Mouse (Mus musculus) CH12.LX (cell line): ENCODE data around the gene Cnn2. TPM values are rescaled to one million over a fixed set of nuclear protein-coding genes. Genes with fewer than 3 reads are reported as not detected.

Source experiments
- DNase-seq: peaks from one replicate; pipeline ENCODE4 v3.0.0-alpha.2; 2013; ENCODE audit errors: extremely low read depth
- H3K27ac ChIP-seq: 2 replicates; pipeline ENCODE4 v1.5.1; 2012; ENCODE audit warnings: low read depth, mild to moderate bottlenecking, control low read depth, moderate library complexity; ENCODE audit not compliant: insufficient read depth
- H3K27me3 ChIP-seq: replicated peaks from 2 replicates; pipeline ENCODE3; 2012; ENCODE audit warnings: inconsistent platforms
- H3K36me3 ChIP-seq, 2 experiments: replicated peaks in 1 of 2; 2 replicates each; pipeline versions ENCODE3 to v1.6.1; 2012; ENCODE audit warnings: inconsistent platforms in 1 of 2, low read length in 1 of 2, mild to moderate bottlenecking in 1 of 2, mixed read lengths in 1 of 2, moderate library complexity in 1 of 2; ENCODE audit not compliant: control insufficient read depth in 1 of 2, insufficient read depth in 1 of 2
- H3K4me1 ChIP-seq, 2 experiments: 2 replicates each; pipeline ENCODE4 v1.6.1; 2012; ENCODE audit warnings: inconsistent platforms in 1 of 2, moderate library complexity in 1 of 2; ENCODE audit not compliant: insufficient read depth in 2 of 2, control insufficient read depth in 1 of 2
- H3K4me2 ChIP-seq: 2 replicates; pipeline ENCODE4 v1.6.1; 2012; ENCODE audit warnings: low read depth, mild to moderate bottlenecking, control low read depth; ENCODE audit not compliant: poor library complexity, insufficient read depth, severe bottlenecking
- H3K4me3 ChIP-seq, 3 experiments: fragments of 150-350 bp in 1 of 3; sonication (generic) in 1 of 3; replicated peaks in 1 of 3; 2 replicates each; pipeline versions ENCODE3 to v1.5.1; 2011 to 2012; ENCODE audit warnings: low read depth in 2 of 3, low read length in 2 of 3, mild to moderate bottlenecking in 2 of 3, moderate library complexity in 2 of 3, control low read depth in 1 of 3, improper control_type of control experiment in 1 of 3, inconsistent platforms in 1 of 3, mixed read lengths in 1 of 3; ENCODE audit not compliant: poor library complexity in 1 of 3
- H3K79me2 ChIP-seq: replicated peaks from 2 replicates; pipeline ENCODE4 v1.6.1; 2012; ENCODE audit warnings: mild to moderate bottlenecking, moderate library complexity; ENCODE audit not compliant: control insufficient read depth, poor library complexity, insufficient read depth, severe bottlenecking; ENCODE audit errors: extremely low read depth
- H3K9ac ChIP-seq: 2 replicates; pipeline ENCODE4 v1.6.1; 2012; ENCODE audit warnings: low read depth, mild to moderate bottlenecking, control low read depth, moderate library complexity; ENCODE audit not compliant: insufficient read depth
- H3K9me3 ChIP-seq: replicated peaks from 2 replicates; pipeline ENCODE3; 2012; ENCODE audit warnings: low read length, inconsistent platforms, mixed read lengths
- BHLHE40 ChIP-seq: IDR thresholded peaks from 2 replicates; pipeline ENCODE4 v1.6.1; 2011; ENCODE audit warnings: mild to moderate bottlenecking, low read depth, low read length, improper control_type of control experiment
- CHD1 ChIP-seq: IDR thresholded peaks from 2 replicates; pipeline ENCODE4 v1.6.1; 2012; ENCODE audit warnings: low read depth, low read length, improper control_type of control experiment, inconsistent platforms
- CHD2 ChIP-seq: IDR thresholded peaks from 2 replicates; pipeline ENCODE4 v1.6.1; 2011; ENCODE audit warnings: low read length, improper control_type of control experiment
- CTCF ChIP-seq, 2 experiments: IDR thresholded peaks in 1 of 2; conservative IDR thresholded peaks in 1 of 2; 2 replicates each; pipeline ENCODE4 v1.5.1; 2011 to 2012; ENCODE audit warnings: low read depth in 2 of 2, low read length in 2 of 2, improper control_type of control experiment in 1 of 2, inconsistent platforms in 1 of 2, mild to moderate bottlenecking in 1 of 2, moderate library complexity in 1 of 2
- E2F4 ChIP-seq: IDR thresholded peaks from 2 replicates; pipeline ENCODE4 v1.6.1; 2011; ENCODE audit warnings: low read depth, low read length, improper control_type of control experiment; ENCODE audit not compliant: insufficient replicate concordance
- ELF1 ChIP-seq: IDR thresholded peaks from 2 replicates; pipeline ENCODE4 v1.6.1; 2014; ENCODE audit warnings: low read depth, mild to moderate bottlenecking, inconsistent platforms, low read length, improper control_type of control experiment
- EP300 ChIP-seq: IDR thresholded peaks from 2 replicates; pipeline ENCODE4 v1.6.1; 2011; ENCODE audit warnings: low read length, improper control_type of control experiment
- ETS1 ChIP-seq: conservative IDR thresholded peaks from 2 replicates; pipeline ENCODE4 v1.6.1; 2012; ENCODE audit warnings: low read depth, mild to moderate bottlenecking, inconsistent platforms, low read length, improper control_type of control experiment, moderate library complexity
- GABPA ChIP-seq: IDR thresholded peaks from 2 replicates; pipeline ENCODE4 v1.6.1; 2012; ENCODE audit warnings: low read depth, low read length, improper control_type of control experiment, inconsistent platforms; ENCODE audit not compliant: insufficient replicate concordance
- HCFC1 ChIP-seq: IDR thresholded peaks from 2 replicates; pipeline ENCODE4 v1.6.1; 2012; ENCODE audit warnings: low read depth, mild to moderate bottlenecking, inconsistent platforms, low read length, improper control_type of control experiment
- JUN ChIP-seq: IDR thresholded peaks from 2 replicates; pipeline ENCODE4 v1.6.1; 2011; ENCODE audit warnings: low read depth, mild to moderate bottlenecking, low read length, improper control_type of control experiment, moderate library complexity; ENCODE audit not compliant: insufficient read depth
- JUND ChIP-seq: conservative IDR thresholded peaks from 2 replicates; pipeline ENCODE4 v1.6.1; 2011; ENCODE audit warnings: low read depth, low read length, improper control_type of control experiment
- KAT2A ChIP-seq: IDR thresholded peaks from 2 replicates; pipeline ENCODE4 v1.6.1; 2012; ENCODE audit warnings: low read length, improper control_type of control experiment, inconsistent platforms; ENCODE audit not compliant: insufficient replicate concordance
- MAX ChIP-seq: IDR thresholded peaks from 2 replicates; pipeline ENCODE4 v1.6.1; 2011; ENCODE audit warnings: low read length, improper control_type of control experiment
- MAZ ChIP-seq: IDR thresholded peaks from 2 replicates; pipeline ENCODE4 v1.6.1; 2012; ENCODE audit warnings: low read depth, mild to moderate bottlenecking, inconsistent platforms, low read length, improper control_type of control experiment, moderate library complexity
- MXI1 ChIP-seq: IDR thresholded peaks from 2 replicates; pipeline ENCODE4 v1.6.1; 2011; ENCODE audit warnings: mild to moderate bottlenecking, low read depth, low read length, improper control_type of control experiment
- MYC ChIP-seq: IDR thresholded peaks from 2 replicates; pipeline ENCODE4 v1.6.1; 2011; ENCODE audit warnings: low read depth, mild to moderate bottlenecking, improper control_type of control experiment, low read length
- NELFE ChIP-seq: IDR thresholded peaks from 2 replicates; pipeline ENCODE4 v1.6.1; 2011; ENCODE audit warnings: low read depth, low read length, improper control_type of control experiment
- NRF1 ChIP-seq: IDR thresholded peaks from 2 replicates; pipeline ENCODE4 v1.6.1; 2014; ENCODE audit warnings: low read depth, mild to moderate bottlenecking, inconsistent platforms, low read length, improper control_type of control experiment, moderate library complexity
- PAX5 ChIP-seq: IDR thresholded peaks from 2 replicates; pipeline ENCODE4 v1.6.1; 2012; ENCODE audit warnings: low read length, inconsistent platforms, mixed read lengths
- POLR2A ChIP-seq: IDR thresholded peaks from 2 replicates; pipeline ENCODE4 v1.6.1; 2011; ENCODE audit warnings: low read depth, mild to moderate bottlenecking, improper control_type of control experiment, low read length
- POLR2AphosphoS2 ChIP-seq: IDR thresholded peaks from 2 replicates; pipeline ENCODE4 v1.6.1; 2011; ENCODE audit warnings: low read depth, low read length, improper control_type of control experiment
- RCOR1 ChIP-seq: conservative IDR thresholded peaks from 2 replicates; pipeline ENCODE4 v1.6.1; 2012; ENCODE audit warnings: low read depth, mild to moderate bottlenecking, inconsistent platforms, low read length, improper control_type of control experiment
- SIN3A ChIP-seq: IDR thresholded peaks from 2 replicates; pipeline ENCODE4 v1.6.1; 2012; ENCODE audit warnings: low read length, improper control_type of control experiment, inconsistent platforms
- SMC3 ChIP-seq: IDR thresholded peaks from 2 replicates; pipeline ENCODE4 v1.6.1; 2011; ENCODE audit warnings: low read depth, low read length, improper control_type of control experiment
- TCF12 ChIP-seq: IDR thresholded peaks from 2 replicates; pipeline ENCODE4 v1.6.1; 2014; ENCODE audit warnings: low read depth, mild to moderate bottlenecking, inconsistent platforms, low read length, improper control_type of control experiment
- UBTF ChIP-seq: IDR thresholded peaks from 2 replicates; pipeline ENCODE4 v1.6.1; 2012; ENCODE audit warnings: low read depth, mild to moderate bottlenecking, inconsistent platforms, low read length, improper control_type of control experiment, moderate library complexity
- USF2 ChIP-seq: conservative IDR thresholded peaks from 2 replicates; pipeline ENCODE4 v1.6.1; 2011; ENCODE audit warnings: low read depth, low read length, improper control_type of control experiment
- ZC3H11A ChIP-seq: IDR thresholded peaks from 2 replicates; pipeline ENCODE4 v1.6.1; 2012; ENCODE audit warnings: low read depth, mild to moderate bottlenecking, inconsistent platforms, low read length, improper control_type of control experiment
- ZKSCAN1 ChIP-seq: IDR thresholded peaks from 2 replicates; pipeline ENCODE4 v1.6.1; 2012; ENCODE audit warnings: low read depth, inconsistent platforms, low read length, improper control_type of control experiment, borderline replicate concordance
- ZNF384 ChIP-seq: IDR thresholded peaks from 2 replicates; pipeline ENCODE4 v1.6.1; 2012; ENCODE audit warnings: low read depth, low read length, improper control_type of control experiment, inconsistent platforms
- dilution Hi-C: fragments of 300-500 bp; cut with MboI; formaldehyde crosslinking; loops from 2 replicates; pipeline ENCODE4 v1.14.3; 2020; ENCODE audit warnings: low sequenced_read_pairs; ENCODE audit not compliant: extremely low pct_unique_long_range_greater_than_20kb, extremely low pct_ligation_motif_present
- in situ Hi-C: fragments of 300-500 bp; cut with MboI; formaldehyde crosslinking; loops from 3 replicates; pipeline ENCODE4 v1.14.3; 2019; ENCODE audit warnings: low sequenced_read_pairs, low pct_ligation_motif_present, low pct_unique_long_range_greater_than_20kb, mixed read lengths
- polyA plus RNA-seq: library from polyadenylated mRNA; unstranded; fragments of >175 nt; gene quantifications from 2 replicates; pipeline ENCODE4 v1.2.1, GENCODE M21; 2012; ENCODE audit warnings: low read depth; ENCODE audit not compliant: insufficient read length
- total RNA-seq, 2 experiments: library from RNA; depleted of rRNA; stranded (reverse); fragments of 300-350 nt in 1 of 2; fragments of >200 nt in 1 of 2; gene quantifications; 2 replicates each; pipeline ENCODE4 v1.2.3; 2012 to 2014

The Cnn2 gene
- total and polyA plus RNA-seq, 3 experiments: 26.9 to 62.7 (median 49.0) TPM

DNA sequence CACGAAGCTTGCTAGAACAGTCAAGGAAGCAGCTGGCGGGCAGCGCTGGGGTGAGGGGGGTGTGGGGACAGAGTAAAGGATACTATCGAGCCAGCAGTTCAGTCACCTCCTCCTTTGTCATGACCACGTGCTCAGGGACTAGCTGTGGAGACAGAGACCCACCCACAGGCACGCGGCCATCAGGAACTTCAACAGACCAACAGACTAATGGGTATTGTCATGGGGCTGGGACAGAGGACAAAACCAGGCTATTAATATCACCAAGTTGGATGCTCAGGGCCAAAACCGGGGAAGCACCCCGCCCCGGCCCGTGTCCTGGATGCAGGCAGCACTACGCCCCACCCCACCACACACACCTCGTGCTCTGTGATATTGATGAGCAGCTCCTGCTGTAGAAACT lies 48.4 kb downstream of the Cnn2 start:
- DNase-seq: no peak

DNA sequence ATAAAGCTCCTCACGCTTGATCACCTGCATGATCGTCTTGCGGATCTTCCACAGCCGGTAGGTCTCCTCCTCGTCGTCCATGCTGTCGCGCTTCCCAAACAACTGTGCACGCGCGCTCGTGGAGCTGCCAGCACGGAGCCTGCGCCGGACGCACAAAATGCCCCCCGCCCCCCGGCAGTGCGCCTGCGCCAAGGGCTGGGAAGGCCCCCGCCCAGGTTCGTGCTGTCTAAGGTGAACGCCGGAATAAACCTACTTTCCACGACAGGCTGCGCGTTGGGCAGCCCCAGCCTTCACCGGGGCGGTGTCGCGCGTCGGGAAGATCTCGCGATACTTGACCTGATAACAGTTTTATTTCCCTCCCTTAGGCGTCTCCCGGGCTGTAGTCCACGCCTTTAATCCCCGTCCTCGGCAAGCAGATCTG lies 51.2 kb downstream of the Cnn2 start, which contains the start of gene Polr2e:
Gene Polr2e, minus strand, starts transcription at position 237 of the 421 bp plus-strand sequence.
- Histone ChIP-seq H3K4me2 (peak within 1 kb of the TSS; percentile 80), H3K27ac (no peak within 1 kb of the TSS; the same call in 1 of the 2 replicates), H3K27me3 (no peaks in the 10 kb centered on the region), H3K4me1 (peaks cover 14 to 34% of the 10 kb centered on the region in 2 experiments), H3K4me3 (peak within 1 kb of the TSS; percentile 78 to 94 (median 81)), H3K9me3 (no peaks in the 10 kb centered on the region), H3K79me2 (peaks cover 20% of the 10 kb centered on the region), H3K9ac (peak within 1 kb of the TSS; percentile 93), H3K36me3 (peaks cover 35 to 41% of the 10 kb centered on the region in 2 experiments)
- DNase-seq: peak; percentile 97
- in situ Hi-C loops: no loop called here
- dilution Hi-C loops: no loop called here
- TF ChIP-seq MAZ: peak; percentile 25; the same call in 1 of the 2 replicates
- TF ChIP-seq NELFE: peak; percentile 54
- no peak for TF ChIP-seq GABPA
- TF ChIP-seq JUN: no peak
- peak; percentile 99 for TF ChIP-seq CHD2
- no peak for TF ChIP-seq MYC
- TF ChIP-seq USF2: no peak
- TF ChIP-seq ZC3H11A: no peak
- no peak for TF ChIP-seq EP300
- no peak; the same call in 1 of the 2 replicates for TF ChIP-seq E2F4
- peak; percentile 37; the same call in 1 of the 2 replicates for TF ChIP-seq ELF1
- no peak for TF ChIP-seq CTCF (conservative IDR thresholded peaks at IDR 0.05 in 1 of 2, IDR thresholded peaks at IDR 0.05 in 1 of 2; ENCODE audit: low read depth in 2 of 2, low read length in 2 of 2)
- no peak for TF ChIP-seq RCOR1
- no peak for TF ChIP-seq ETS1
- no peak for TF ChIP-seq POLR2AphosphoS2
- TF ChIP-seq NRF1: peak; percentile 96
- TF ChIP-seq KAT2A: no peak
- TF ChIP-seq MXI1: peak; percentile 97
- no peak for TF ChIP-seq ZNF384
- TF ChIP-seq SIN3A: peak; percentile 88; the same call in 1 of the 2 replicates
- TF ChIP-seq UBTF: no peak
- no peak for TF ChIP-seq PAX5
- TF ChIP-seq POLR2A: peak; percentile 80
- TF ChIP-seq JUND: no peak
- no peak for TF ChIP-seq CHD1
- TF ChIP-seq HCFC1: peak; percentile 90
- TF ChIP-seq ZKSCAN1: no peak

More for the DNA sequence above, 48.4 kb downstream of the Cnn2 start:
- Histone ChIP-seq H3K27me3 (no peaks in the 10 kb centered on the region), H3K9ac (no peak overlapping the region), H3K4me3 (no peak overlapping the region), H3K27ac (no peak overlapping the region), H3K4me1 (peaks cover 22 to 56% of the 10 kb centered on the region in 2 experiments), H3K9me3 (no peaks in the 10 kb centered on the region), H3K4me2 (no peak overlapping the region), H3K36me3 (peaks cover 35 to 50% of the 10 kb centered on the region in 2 experiments), H3K79me2 (peaks cover 20% of the 10 kb centered on the region)
- in situ Hi-C loops (no loop called here), dilution Hi-C loops (no loop called here)
- no peak for TF ChIP-seq POLR2A
- TF ChIP-seq SIN3A: no peak
- TF ChIP-seq ZC3H11A: no peak
- no peak for TF ChIP-seq UBTF
- TF ChIP-seq POLR2AphosphoS2: no peak
- no peak for TF ChIP-seq NELFE
- TF ChIP-seq HCFC1: no peak
- TF ChIP-seq RCOR1: no peak
- no peak for TF ChIP-seq PAX5
- no peak for TF ChIP-seq SMC3
- no peak for TF ChIP-seq ETS1
- no peak for TF ChIP-seq TCF12
- no peak for TF ChIP-seq BHLHE40
- TF ChIP-seq NRF1: no peak
- no peak for TF ChIP-seq CTCF (conservative IDR thresholded peaks at IDR 0.05 in 1 of 2, IDR thresholded peaks at IDR 0.05 in 1 of 2; ENCODE audit: low read depth in 2 of 2, low read length in 2 of 2)
- TF ChIP-seq MYC: no peak
- TF ChIP-seq MAX: no peak
- TF ChIP-seq ELF1: no peak
